Mouse (Mus musculus) embryonic facial prominence, embryonic 11.5 days (tissue): ENCODE data around the gene Glis3. TPM values are rescaled to one million over a fixed set of nuclear protein-coding genes. Genes with fewer than 3 reads are reported as not detected.

Source experiments
- ATAC-seq: fragments of 200-750 bp; cut with Nextera tagmentation; replicated peaks from 2 replicates; pipeline ENCODE4 v1.8.0; 2017; ENCODE audit warnings: low read depth; ENCODE audit not compliant: insufficient number of reproducible peaks, low FRiP score, low TSS enrichment
- DNase-seq: peaks from one replicate; pipeline ENCODE4 v3.0.0-alpha.2; 2015; ENCODE audit warnings: low spot score
- H3K27ac ChIP-seq: fragments of 300-500 bp; sonication (generic); replicated peaks from 2 replicates; pipeline ENCODE4 v1.5.1; 2014; ENCODE audit warnings: mild to moderate bottlenecking, low read depth, low read length, control low read depth
- H3K27me3 ChIP-seq: fragments of 300-500 bp; sonication (generic); 2 replicates; pipeline ENCODE4 v1.6.1; 2014; ENCODE audit warnings: mild to moderate bottlenecking, low read length, moderate library complexity, mixed read lengths; ENCODE audit not compliant: control insufficient read depth, insufficient read depth
- H3K36me3 ChIP-seq: fragments of 300-500 bp; sonication (generic); replicated peaks from 2 replicates; pipeline ENCODE4 v1.6.1; 2014; ENCODE audit warnings: low read depth, mild to moderate bottlenecking, low read length, moderate library complexity, mixed read lengths; ENCODE audit not compliant: control insufficient read depth, insufficient read depth
- H3K4me1 ChIP-seq: fragments of 300-500 bp; sonication (generic); 2 replicates; pipeline ENCODE4 v1.6.1; 2014; ENCODE audit warnings: low read length, mixed read lengths; ENCODE audit not compliant: control insufficient read depth, insufficient read depth
- H3K4me2 ChIP-seq: fragments of 300-500 bp; sonication (generic); 2 replicates; pipeline ENCODE4 v1.6.1; 2014; ENCODE audit warnings: low read depth, mild to moderate bottlenecking, control low read depth, low read length, moderate library complexity
- H3K4me3 ChIP-seq: fragments of 300-500 bp; sonication (generic); 2 replicates; pipeline ENCODE4 v1.5.1; 2014; ENCODE audit warnings: low read depth, low read length, control low read depth
- H3K9ac ChIP-seq: fragments of 300-500 bp; sonication (generic); replicated peaks from 2 replicates; pipeline ENCODE4 v1.6.1; 2014; ENCODE audit warnings: mild to moderate bottlenecking, control low read depth, low read length
- H3K9me3 ChIP-seq: fragments of 300-500 bp; sonication (generic); replicated peaks from 2 replicates; pipeline ENCODE4 v1.6.1; 2016; ENCODE audit warnings: mild to moderate bottlenecking, low read length, inconsistent platforms, mixed read lengths; ENCODE audit not compliant: control insufficient read depth
- WGBS: fragments of 180-500 bp; shearing (Covaris S2); extraction: QIAGEN DNeasy Blood & Tissue Kit; methylation state at CpG from one replicate; pipeline ENCODE4 v1.1.7; 2014; 5-methylcytosine and 5-hydroxymethylcytosine counted together
- polyA plus RNA-seq: library from polyadenylated mRNA; unstranded; fragments of >200 nt; fragmentation: Nextera tagmentation; extraction: Ambion mirVana; gene quantifications from 2 replicates; pipeline ENCODE4 v1.2.1, GENCODE M21; 2014

Glis3 gene
- polyA plus RNA-seq, 1 experiment from 2014 or later, result 2.0 TPM

DNA sequence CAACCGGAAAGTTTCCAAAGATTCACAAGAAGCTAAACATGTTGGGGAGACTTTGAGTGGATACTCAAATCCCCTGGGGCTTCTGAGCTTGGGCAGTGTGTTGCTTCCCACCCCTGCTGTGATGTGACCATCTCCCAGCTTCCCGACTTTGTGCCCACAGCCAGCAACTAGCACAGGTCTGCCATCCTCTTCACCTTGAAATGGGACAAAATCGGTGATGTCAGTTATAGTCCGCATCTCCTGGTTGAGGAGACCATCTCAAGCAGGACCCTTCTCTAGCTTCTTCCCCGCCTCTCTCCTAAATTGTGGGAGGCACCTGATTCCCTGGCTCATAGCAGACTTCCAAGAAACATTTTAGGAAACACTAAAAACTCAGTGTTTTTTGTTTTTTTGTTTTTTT, 352.3 kb downstream of the Glis3 start:
- H3K4me2 ChIP-seq, result no peak overlapping the region
- no peaks in the 10 kb centered on the region for H3K36me3 ChIP-seq
- whole genome bisulfite sequencing, result 99% methylated on average over 5 of the region's 5 CpGs
- no peak overlapping the region for H3K27ac ChIP-seq
- no peak overlapping the region for H3K4me3 ChIP-seq
- H3K4me1 ChIP-seq, result no peaks in the 10 kb centered on the region
- H3K9me3 ChIP-seq, result no peaks in the 10 kb centered on the region
- no peaks in the 10 kb centered on the region for H3K27me3 ChIP-seq
- DNase-seq, result no peak
- ATAC-seq, result no peak
- no peak overlapping the region for H3K9ac ChIP-seq

DNA sequence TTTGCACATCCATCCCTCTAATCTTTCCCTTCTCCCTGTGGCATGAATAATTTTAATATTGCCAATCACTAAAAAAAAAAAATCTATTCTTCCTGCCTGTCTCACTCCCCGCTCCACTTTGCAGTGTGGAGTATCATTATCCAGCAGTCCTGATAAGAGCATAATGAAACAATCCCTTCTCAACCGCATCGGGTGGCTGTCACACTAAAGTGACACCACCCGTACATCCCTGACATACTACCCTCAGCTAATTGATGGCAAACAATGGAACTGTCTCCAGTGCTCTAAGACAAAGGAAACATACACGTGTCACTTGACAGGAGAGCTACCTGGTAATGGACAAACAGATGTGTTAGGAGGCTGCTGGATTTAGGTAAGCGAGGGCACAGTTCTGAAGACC, 373.8 kb downstream of the Glis3 start:
- no peak overlapping the region for H3K4me2 ChIP-seq
- H3K9me3 ChIP-seq, result no peaks in the 10 kb centered on the region
- H3K4me3 ChIP-seq, result no peak overlapping the region
- no peaks in the 10 kb centered on the region for H3K27me3 ChIP-seq
- no peak overlapping the region for H3K9ac ChIP-seq
- 54% methylated on average over 6 of the region's 6 CpGs for WGBS
- ATAC-seq, result no peak
- H3K4me1 ChIP-seq, result no peaks in the 10 kb centered on the region
- no peak overlapping the region for H3K27ac ChIP-seq
- no peak for DNase-seq
- H3K36me3 ChIP-seq, result no peaks in the 10 kb centered on the region

DNA sequence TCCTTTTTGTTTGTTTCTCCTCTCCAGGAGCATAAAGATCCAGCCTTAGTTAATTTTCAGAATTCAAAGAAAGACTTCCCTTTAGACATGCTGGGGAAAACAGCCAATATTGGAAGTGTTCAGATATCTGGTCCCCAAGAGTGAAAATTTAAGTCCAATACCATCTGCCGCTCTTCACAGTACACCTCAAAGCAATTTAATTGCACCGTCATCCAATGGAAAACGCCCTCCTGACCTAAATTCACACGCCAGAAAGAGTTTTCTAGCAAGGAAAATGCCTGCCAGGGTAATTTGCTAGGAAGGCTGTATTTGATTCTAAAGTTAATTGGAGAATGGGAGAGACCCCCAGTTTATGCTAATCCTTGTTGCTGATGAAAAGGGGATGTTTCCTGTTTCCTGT, 374.4 kb downstream of the Glis3 start:
- ATAC-seq, result no peak
- Histone ChIP-seq H3K4me3 (no peak overlapping the region), H3K9me3 (no peaks in the 10 kb centered on the region), H3K36me3 (no peaks in the 10 kb centered on the region), H3K27ac (no peak overlapping the region), H3K4me1 (no peaks in the 10 kb centered on the region), H3K9ac (no peak overlapping the region), H3K27me3 (no peaks in the 10 kb centered on the region), H3K4me2 (no peak overlapping the region)
- no peak for DNase-seq
- 33% methylated on average over 4 of the region's 4 CpGs for WGBS

GRCm38 (mm10) chr19:28302831-28303242, 377.0 kb downstream of the Glis3 start:
- H3K27ac ChIP-seq, result no peak overlapping the region
- H3K36me3 ChIP-seq, result no peaks in the 10 kb centered on the region
- H3K9ac ChIP-seq, result no peak overlapping the region
- H3K4me3 ChIP-seq, result no peak overlapping the region
- no peak overlapping the region for H3K4me2 ChIP-seq
- ATAC-seq (peak; percentile 62; the same call in 1 of the 2 replicates), DNase-seq (no peak)
- H3K4me1 ChIP-seq, result no peaks in the 10 kb centered on the region
- H3K9me3 ChIP-seq, result no peaks in the 10 kb centered on the region
- WGBS, result 7% methylated on average over 2 of the region's 2 CpGs
- no peaks in the 10 kb centered on the region for H3K27me3 ChIP-seq

- H3K27me3 ChIP-seq, result no peaks in the 10 kb centered on the region
- H3K9ac ChIP-seq, result no peak overlapping the region
- H3K4me1 ChIP-seq, result no peaks in the 10 kb centered on the region
- WGBS, result 74% methylated on average over 8 of the region's 8 CpGs
- no peak overlapping the region for H3K4me3 ChIP-seq
- no peaks in the 10 kb centered on the region for H3K36me3 ChIP-seq
- H3K9me3 ChIP-seq, result no peaks in the 10 kb centered on the region
- no peak for DNase-seq
- H3K27ac ChIP-seq, result no peak overlapping the region
- H3K4me2 ChIP-seq, result no peak overlapping the region
- ATAC-seq, result no peak
Measured at GRCm38 (mm10) chr19:28300226-28300625, 379.7 kb downstream of the Glis3 start.

DNA sequence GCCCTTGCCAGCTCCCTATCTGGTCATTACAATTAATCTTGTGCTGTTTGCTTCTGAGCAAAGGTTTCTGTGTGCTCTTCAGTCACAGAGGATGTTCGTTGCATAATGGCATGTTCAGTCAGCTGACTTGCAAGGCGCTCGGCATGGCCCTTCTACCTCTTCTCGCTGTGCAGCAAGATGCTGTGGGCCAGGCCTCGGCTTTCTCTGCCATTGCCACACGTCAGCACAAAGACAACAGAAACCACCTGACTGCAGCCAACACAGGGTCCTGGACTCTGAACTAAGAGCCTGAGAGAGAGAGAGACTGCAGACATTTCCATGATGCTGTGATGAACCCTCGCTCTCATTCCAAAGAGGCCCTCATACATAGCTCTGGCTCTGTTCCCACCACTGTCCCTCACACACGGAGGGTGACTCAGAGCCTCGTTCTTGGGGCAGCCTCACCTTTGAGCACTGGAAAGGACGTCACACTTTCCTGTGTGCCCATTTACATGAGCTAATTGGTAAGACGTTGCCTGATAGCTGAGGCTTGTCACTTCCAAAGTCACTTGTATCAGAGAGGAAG, 380.6 kb downstream of the Glis3 start:
- Histone ChIP-seq H3K9me3 (no peaks in the 10 kb centered on the region), H3K4me2 (no peak overlapping the region), H3K27me3 (no peaks in the 10 kb centered on the region), H3K27ac (no peak overlapping the region), H3K9ac (no peak overlapping the region), H3K4me1 (no peaks in the 10 kb centered on the region), H3K36me3 (no peaks in the 10 kb centered on the region), H3K4me3 (no peak overlapping the region)
- 81% methylated on average over 11 of the region's 11 CpGs for WGBS
- DNase-seq (no peak), ATAC-seq (no peak)

DNA sequence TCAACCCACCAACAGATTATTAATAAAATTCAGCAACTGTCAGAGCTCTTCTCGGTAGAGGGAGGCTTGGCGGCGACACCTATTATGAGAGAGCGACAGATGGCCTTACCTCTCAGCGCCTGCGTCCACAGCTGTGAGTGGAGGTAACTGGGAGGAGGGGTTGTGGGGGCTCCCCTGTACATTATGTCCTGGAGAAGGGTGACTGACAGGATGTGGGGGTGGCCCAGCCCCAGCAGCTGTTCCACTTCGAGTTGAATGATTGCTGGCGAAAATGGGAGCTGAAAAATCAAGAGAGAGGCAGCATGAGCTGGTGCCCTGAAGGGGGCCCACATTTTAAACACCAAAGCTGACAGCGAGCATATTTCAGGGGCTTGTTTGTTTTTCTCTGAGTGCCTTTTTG, 381.2 kb downstream of the Glis3 start:
- Histone ChIP-seq H3K4me2 (no peak overlapping the region), H3K4me1 (no peaks in the 10 kb centered on the region), H3K4me3 (no peak overlapping the region), H3K36me3 (no peaks in the 10 kb centered on the region), H3K9ac (no peak overlapping the region), H3K9me3 (no peaks in the 10 kb centered on the region), H3K27ac (no peak overlapping the region), H3K27me3 (no peaks in the 10 kb centered on the region)
- DNase-seq (no peak), ATAC-seq (no peak)
- 70% methylated on average over 9 of the region's 9 CpGs for WGBS

DNA sequence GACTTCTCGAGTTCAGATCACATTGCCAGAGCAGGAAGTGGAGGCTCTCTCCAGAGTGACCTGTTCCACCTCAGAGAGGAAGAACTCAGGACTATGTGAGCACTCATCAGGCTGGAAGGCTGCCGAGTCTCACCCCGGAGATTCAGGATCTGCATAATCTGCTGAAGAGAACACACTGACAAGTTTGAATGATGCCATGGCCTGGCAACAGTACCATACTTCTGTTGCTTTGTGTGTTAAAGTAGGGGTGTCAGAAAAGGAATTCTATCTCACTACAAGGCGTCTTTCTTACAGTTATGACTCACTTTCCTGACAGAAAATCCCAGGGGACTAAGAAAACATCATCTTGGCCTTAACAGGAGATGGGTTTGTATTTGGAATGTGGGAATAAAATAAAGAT, 388.3 kb downstream of the Glis3 start:
- DNase-seq (no peak), ATAC-seq (no peak)
- Histone ChIP-seq H3K36me3 (no peaks in the 10 kb centered on the region), H3K27me3 (no peaks in the 10 kb centered on the region), H3K9me3 (no peaks in the 10 kb centered on the region), H3K4me3 (no peak overlapping the region), H3K4me2 (no peak overlapping the region), H3K4me1 (no peaks in the 10 kb centered on the region), H3K9ac (no peak overlapping the region), H3K27ac (no peak overlapping the region)
- 78% methylated on average over 4 of the region's 4 CpGs for WGBS
